Mouse (Mus musculus): ENCODE data around the gene Rtkn.

DNA sequence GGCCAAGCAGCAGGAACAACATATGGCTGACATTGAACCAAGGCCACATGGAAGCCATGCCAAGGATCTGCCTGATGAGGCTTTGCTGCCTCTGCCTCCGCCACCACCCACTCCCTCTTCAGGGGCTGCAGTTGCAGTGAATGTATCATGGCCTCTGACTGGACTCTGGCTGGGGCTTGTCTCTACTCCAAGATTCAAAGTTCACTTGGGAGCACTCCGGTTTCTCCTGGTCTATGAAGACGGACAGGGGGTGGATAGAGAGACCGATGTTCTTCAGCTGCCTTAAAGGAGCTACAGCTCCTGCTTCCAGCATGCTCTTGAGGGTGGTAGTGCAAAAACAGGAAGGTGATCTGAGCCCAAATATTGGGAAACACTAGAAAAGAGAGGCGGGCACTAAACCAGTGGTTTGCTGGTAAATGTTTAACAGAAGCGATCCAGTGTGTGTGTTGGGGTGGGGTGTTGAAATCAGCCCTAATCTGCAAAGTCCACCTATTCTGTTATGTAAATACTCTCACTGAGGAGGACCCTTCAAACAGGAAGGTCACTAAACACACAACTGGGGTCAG, 3.7 kb upstream of the Rtkn start:
- no peak for TF ChIP-seq CTCF (IDR thresholded peaks at IDR 0.05; ENCODE audit: borderline replicate concordance, insufficient read depth, low read depth, low read length)
- TF ChIP-seq POLR2A (IDR thresholded peaks at IDR 0.05; ENCODE audit: borderline replicate concordance, insufficient read depth, low read length): no peak

Measured in cerebellum, adult 2 months (tissue).